Mouse (Mus musculus) CH12.LX (cell line): Measurements from ENCODE around the gene Ppp1r9b. TPM values are rescaled to one million over a fixed set of nuclear protein-coding genes. Genes with fewer than 3 reads are reported as not detected.
A peak's percentile ranks its signal among the peaks of the same experiment; 100 is the strongest.

Experiments
- DNase-seq: peaks from one replicate; pipeline ENCODE4 v3.0.0-alpha.2; 2013; ENCODE audit errors: extremely low read depth
- H3K27ac ChIP-seq: 2 replicates; pipeline ENCODE4 v1.5.1; 2012; ENCODE audit warnings: low read depth, mild to moderate bottlenecking, control low read depth, moderate library complexity; ENCODE audit not compliant: insufficient read depth
- H3K27me3 ChIP-seq: replicated peaks from 2 replicates; pipeline ENCODE3; 2012; ENCODE audit warnings: inconsistent platforms
- H3K36me3 ChIP-seq, 2 experiments: replicated peaks in 1 of 2; 2 replicates each; pipeline versions ENCODE3 to v1.6.1; 2012; ENCODE audit warnings: inconsistent platforms in 1 of 2, low read length in 1 of 2, mild to moderate bottlenecking in 1 of 2, mixed read lengths in 1 of 2, moderate library complexity in 1 of 2; ENCODE audit not compliant: control insufficient read depth in 1 of 2, insufficient read depth in 1 of 2
- H3K4me1 ChIP-seq, 2 experiments: 2 replicates each; pipeline ENCODE4 v1.6.1; 2012; ENCODE audit warnings: inconsistent platforms in 1 of 2, moderate library complexity in 1 of 2; ENCODE audit not compliant: insufficient read depth in 2 of 2, control insufficient read depth in 1 of 2
- H3K4me2 ChIP-seq: 2 replicates; pipeline ENCODE4 v1.6.1; 2012; ENCODE audit warnings: low read depth, mild to moderate bottlenecking, control low read depth; ENCODE audit not compliant: poor library complexity, insufficient read depth, severe bottlenecking
- H3K4me3 ChIP-seq, 3 experiments: fragments of 150-350 bp in 1 of 3; sonication (generic) in 1 of 3; replicated peaks in 1 of 3; 2 replicates each; pipeline versions ENCODE3 to v1.5.1; 2011 to 2012; ENCODE audit warnings: low read depth in 2 of 3, low read length in 2 of 3, mild to moderate bottlenecking in 2 of 3, moderate library complexity in 2 of 3, control low read depth in 1 of 3, improper control_type of control experiment in 1 of 3, inconsistent platforms in 1 of 3, mixed read lengths in 1 of 3; ENCODE audit not compliant: poor library complexity in 1 of 3
- H3K79me2 ChIP-seq: replicated peaks from 2 replicates; pipeline ENCODE4 v1.6.1; 2012; ENCODE audit warnings: mild to moderate bottlenecking, moderate library complexity; ENCODE audit not compliant: control insufficient read depth, poor library complexity, insufficient read depth, severe bottlenecking; ENCODE audit errors: extremely low read depth
- H3K9ac ChIP-seq: 2 replicates; pipeline ENCODE4 v1.6.1; 2012; ENCODE audit warnings: low read depth, mild to moderate bottlenecking, control low read depth, moderate library complexity; ENCODE audit not compliant: insufficient read depth
- H3K9me3 ChIP-seq: replicated peaks from 2 replicates; pipeline ENCODE3; 2012; ENCODE audit warnings: low read length, inconsistent platforms, mixed read lengths
- BHLHE40 ChIP-seq: IDR thresholded peaks from 2 replicates; pipeline ENCODE4 v1.6.1; 2011; ENCODE audit warnings: mild to moderate bottlenecking, low read depth, low read length, improper control_type of control experiment
- CHD1 ChIP-seq: IDR thresholded peaks from 2 replicates; pipeline ENCODE4 v1.6.1; 2012; ENCODE audit warnings: low read depth, low read length, improper control_type of control experiment, inconsistent platforms
- CTCF ChIP-seq, 2 experiments: IDR thresholded peaks in 1 of 2; conservative IDR thresholded peaks in 1 of 2; 2 replicates each; pipeline ENCODE4 v1.5.1; 2011 to 2012; ENCODE audit warnings: low read depth in 2 of 2, low read length in 2 of 2, improper control_type of control experiment in 1 of 2, inconsistent platforms in 1 of 2, mild to moderate bottlenecking in 1 of 2, moderate library complexity in 1 of 2
- GABPA ChIP-seq: IDR thresholded peaks from 2 replicates; pipeline ENCODE4 v1.6.1; 2012; ENCODE audit warnings: low read depth, low read length, improper control_type of control experiment, inconsistent platforms; ENCODE audit not compliant: insufficient replicate concordance
- HCFC1 ChIP-seq: IDR thresholded peaks from 2 replicates; pipeline ENCODE4 v1.6.1; 2012; ENCODE audit warnings: low read depth, mild to moderate bottlenecking, inconsistent platforms, low read length, improper control_type of control experiment
- JUND ChIP-seq: conservative IDR thresholded peaks from 2 replicates; pipeline ENCODE4 v1.6.1; 2011; ENCODE audit warnings: low read depth, low read length, improper control_type of control experiment
- KAT2A ChIP-seq: IDR thresholded peaks from 2 replicates; pipeline ENCODE4 v1.6.1; 2012; ENCODE audit warnings: low read length, improper control_type of control experiment, inconsistent platforms; ENCODE audit not compliant: insufficient replicate concordance
- MAFK ChIP-seq: IDR thresholded peaks from 2 replicates; pipeline ENCODE4 v1.6.1; 2011; ENCODE audit warnings: low read length, improper control_type of control experiment; ENCODE audit not compliant: insufficient replicate concordance
- MAX ChIP-seq: IDR thresholded peaks from 2 replicates; pipeline ENCODE4 v1.6.1; 2011; ENCODE audit warnings: low read length, improper control_type of control experiment
- MEF2A ChIP-seq: IDR thresholded peaks from 2 replicates; pipeline ENCODE4 v1.6.1; 2014; ENCODE audit warnings: low read depth, mild to moderate bottlenecking, inconsistent platforms, low read length, improper control_type of control experiment, borderline replicate concordance
- NRF1 ChIP-seq: IDR thresholded peaks from 2 replicates; pipeline ENCODE4 v1.6.1; 2014; ENCODE audit warnings: low read depth, mild to moderate bottlenecking, inconsistent platforms, low read length, improper control_type of control experiment, moderate library complexity
- POLR2A ChIP-seq: IDR thresholded peaks from 2 replicates; pipeline ENCODE4 v1.6.1; 2011; ENCODE audit warnings: low read depth, mild to moderate bottlenecking, improper control_type of control experiment, low read length
- RAD21 ChIP-seq: IDR thresholded peaks from 2 replicates; pipeline ENCODE4 v1.6.1; 2011; ENCODE audit warnings: low read depth, mild to moderate bottlenecking, low read length, improper control_type of control experiment, moderate library complexity
- RCOR1 ChIP-seq: conservative IDR thresholded peaks from 2 replicates; pipeline ENCODE4 v1.6.1; 2012; ENCODE audit warnings: low read depth, mild to moderate bottlenecking, inconsistent platforms, low read length, improper control_type of control experiment
- SMC3 ChIP-seq: IDR thresholded peaks from 2 replicates; pipeline ENCODE4 v1.6.1; 2011; ENCODE audit warnings: low read depth, low read length, improper control_type of control experiment
- UBTF ChIP-seq: IDR thresholded peaks from 2 replicates; pipeline ENCODE4 v1.6.1; 2012; ENCODE audit warnings: low read depth, mild to moderate bottlenecking, inconsistent platforms, low read length, improper control_type of control experiment, moderate library complexity
- dilution Hi-C: fragments of 300-500 bp; cut with MboI; formaldehyde crosslinking; loops from 2 replicates; pipeline ENCODE4 v1.14.3; 2020; ENCODE audit warnings: low sequenced_read_pairs; ENCODE audit not compliant: extremely low pct_unique_long_range_greater_than_20kb, extremely low pct_ligation_motif_present
- in situ Hi-C: fragments of 300-500 bp; cut with MboI; formaldehyde crosslinking; loops from 3 replicates; pipeline ENCODE4 v1.14.3; 2019; ENCODE audit warnings: low sequenced_read_pairs, low pct_ligation_motif_present, low pct_unique_long_range_greater_than_20kb, mixed read lengths
- polyA plus RNA-seq: library from polyadenylated mRNA; unstranded; fragments of >175 nt; gene quantifications from 2 replicates; pipeline ENCODE4 v1.2.1, GENCODE M21; 2012; ENCODE audit warnings: low read depth; ENCODE audit not compliant: insufficient read length
- total RNA-seq, 2 experiments: library from RNA; depleted of rRNA; stranded (reverse); fragments of 300-350 nt in 1 of 2; fragments of >200 nt in 1 of 2; gene quantifications; 2 replicates each; pipeline ENCODE4 v1.2.3; 2012 to 2014

Gene Ppp1r9b
- total and polyA plus RNA-seq, 3 experiments, result 7.8 to 21.8 (median 21.2) TPM

DNA sequence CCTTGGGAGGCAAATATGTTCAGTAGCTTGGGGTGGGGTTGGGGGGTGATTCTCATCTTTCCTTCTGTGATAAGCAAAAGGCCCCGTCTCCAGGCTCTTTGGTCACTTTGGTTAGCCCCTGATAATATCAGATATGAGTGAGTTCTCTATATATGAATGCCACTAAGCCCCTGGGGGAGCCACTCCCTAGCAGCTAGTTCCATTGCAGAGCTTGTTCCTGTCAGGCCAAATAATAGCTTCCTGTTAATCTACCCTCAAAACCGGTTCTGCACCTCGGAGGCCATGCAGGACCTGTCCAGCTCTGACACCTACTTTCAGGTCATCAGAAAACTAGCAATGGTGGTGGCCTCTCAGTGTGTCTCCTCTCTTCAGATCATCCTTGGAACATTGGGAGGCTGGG, 16.6 kb downstream of the Ppp1r9b start:
- H3K36me3 ChIP-seq, result peaks cover 12 to 35% of the 10 kb centered on the region in 2 experiments
- peak overlapping the region; percentile 83; the same call in 1 of the 2 replicates for H3K9ac ChIP-seq
- H3K4me1 ChIP-seq, result peaks cover 2 to 21% of the 10 kb centered on the region in 2 experiments; a peak in 2 of 4 replicates
- H3K9me3 ChIP-seq, result no peaks in the 10 kb centered on the region
- H3K4me3 ChIP-seq, result no peak overlapping the region
- no peak overlapping the region for H3K27ac ChIP-seq
- TF ChIP-seq HCFC1 (no peak), MAFK (no peak), JUND (no peak), MAX (no peak), POLR2A (no peak)
- DNase-seq, result no peak
- peak overlapping the region; percentile 96 for H3K4me2 ChIP-seq
- H3K27me3 ChIP-seq, result peaks cover 45% of the 10 kb centered on the region
- in situ Hi-C loops, result no loop called here
- no peaks in the 10 kb centered on the region for H3K79me2 ChIP-seq
- dilution Hi-C loops, result no loop called here

DNA sequence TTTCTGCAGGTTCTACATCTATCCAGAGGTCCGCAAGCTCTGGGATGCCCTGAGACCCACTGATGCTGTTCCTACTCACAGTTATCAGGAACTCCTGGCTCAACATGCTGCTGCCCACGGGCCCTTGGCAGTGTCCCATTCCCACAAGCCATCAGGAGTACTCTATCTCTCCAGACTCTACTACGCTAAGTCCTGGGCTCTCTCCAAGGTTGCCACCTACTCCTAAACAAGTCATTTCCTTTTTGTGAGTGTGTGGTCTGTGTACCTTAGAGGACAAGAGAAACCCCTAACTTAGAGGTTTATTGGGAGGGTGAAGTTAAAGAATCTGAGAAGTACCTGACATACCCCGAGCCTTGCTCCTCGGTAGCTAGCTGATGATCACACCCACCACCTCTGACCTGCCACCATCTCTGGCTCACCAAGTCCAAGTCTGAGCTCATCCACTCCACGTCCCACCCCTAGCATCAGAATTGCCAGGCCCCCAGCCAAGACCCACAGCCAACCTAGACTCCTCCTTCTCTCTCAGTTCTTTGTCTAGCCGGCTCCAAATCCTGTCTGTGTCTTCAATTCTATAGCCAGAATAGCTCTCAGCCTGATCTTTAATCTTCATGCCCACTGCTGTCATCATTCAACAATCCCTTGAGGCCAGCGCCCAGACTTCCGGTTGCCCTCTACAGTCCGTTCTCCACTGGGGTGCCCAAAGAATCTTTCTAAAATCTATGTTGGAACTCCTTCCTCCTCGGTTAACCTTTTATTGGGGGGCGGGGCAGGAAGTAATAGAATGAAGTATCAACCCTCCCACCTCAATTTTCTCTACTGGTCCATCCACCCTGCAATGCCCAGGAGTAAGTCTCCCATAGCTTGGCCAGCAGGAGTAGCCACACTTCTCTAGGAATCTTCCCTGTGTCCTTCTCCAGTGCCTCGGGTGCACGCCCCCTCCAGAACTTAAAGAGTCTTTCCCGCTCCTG, 18.1 kb downstream of the Ppp1r9b start:
- DNase-seq, result no peak
- H3K9me3 ChIP-seq, result peaks cover 4% of the 10 kb centered on the region
- TF ChIP-seq MEF2A, result no peak
- no peak for TF ChIP-seq BHLHE40
- TF ChIP-seq RCOR1, result no peak
- TF ChIP-seq GABPA, result no peak
- no peak for TF ChIP-seq SMC3
- H3K4me3 ChIP-seq, result peak overlapping the region; percentile 27 to 50 (median 43)
- peaks cover 2 to 21% of the 10 kb centered on the region in 2 experiments; a peak in 2 of 4 replicates for H3K4me1 ChIP-seq
- H3K27ac ChIP-seq, result no peak overlapping the region
- peak overlapping the region; percentile 39 for H3K9ac ChIP-seq
- in situ Hi-C loops, result no loop called here
- dilution Hi-C loops, result no loop called here
- H3K27me3 ChIP-seq, result peaks cover 57% of the 10 kb centered on the region
- H3K4me2 ChIP-seq, result peak overlapping the region; percentile 86
- H3K79me2 ChIP-seq, result no peaks in the 10 kb centered on the region
- H3K36me3 ChIP-seq, result peaks cover 5 to 20% of the 10 kb centered on the region in 2 experiments

DNA sequence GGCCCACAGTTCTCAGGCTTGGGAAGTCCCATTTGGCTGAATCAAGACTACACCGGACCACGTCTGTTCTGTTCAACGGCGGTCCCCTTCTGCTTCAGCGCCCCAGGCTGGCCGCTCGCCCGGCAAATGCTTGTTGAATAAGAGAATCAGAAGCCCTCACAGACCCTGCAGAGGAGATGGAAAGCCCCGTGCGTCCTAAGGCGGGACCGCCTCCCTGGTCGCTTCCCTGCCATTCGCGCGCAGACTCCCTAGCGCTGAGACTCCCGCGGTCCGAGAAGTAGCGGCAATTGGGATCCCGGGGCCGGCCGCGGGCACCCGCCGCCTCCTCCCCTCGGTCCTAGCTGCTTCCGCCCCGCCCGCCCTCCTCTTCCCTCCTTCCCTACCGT, 18.8 kb downstream of the Ppp1r9b start, which contains the start of gene Samd14:
Samd14 (plus strand) TSS at position 251 of the 386 bp plus-strand sequence.
- dilution Hi-C loops (no loop called here), in situ Hi-C loops (no loop called here)
- Histone ChIP-seq H3K4me3 (peak within 1 kb of the TSS; percentile 27 to 50 (median 43)), H3K4me2 (peak within 1 kb of the TSS; percentile 86), H3K9ac (peak within 1 kb of the TSS; percentile 39), H3K79me2 (no peaks in the 10 kb centered on the region), H3K36me3 (peaks cover 5 to 14% of the 10 kb centered on the region in 2 experiments), H3K9me3 (peaks cover 4% of the 10 kb centered on the region), H3K27me3 (peaks cover 64% of the 10 kb centered on the region), H3K4me1 (peaks cover 2 to 21% of the 10 kb centered on the region in 2 experiments; a peak in 2 of 4 replicates), H3K27ac (no peak within 1 kb of the TSS)
- DNase-seq, result no peak
- TF ChIP-seq CTCF (conservative IDR thresholded peaks at IDR 0.05 in 1 of 2, IDR thresholded peaks at IDR 0.05 in 1 of 2; ENCODE audit: low read depth in 2 of 2, low read length in 2 of 2) (no peak), NRF1 (peak; percentile 78), JUND (no peak), CHD1 (no peak), MAFK (no peak), KAT2A (no peak), POLR2A (0 out of 2 replicates have a peak, but pooled peaks have one; percentile 20), RAD21 (no peak), UBTF (no peak)
